Comparison of ENCODE assay signal across 8 mouse cellular contexts in genomic region chr1:36263833-36264488, GRCm38 (mm10). TPM values are rescaled to one million over a fixed set of nuclear protein-coding genes. Genes with fewer than 3 reads are reported as not detected.
DNase-seq lines count a peak whose midpoint lies in the region; ATAC-seq lines count a peak whose summit lies in the region.

No protein-coding gene starts in this region.

- peak overlapping the region; percentile 80 for H3K27ac ChIP-seq in heart, embryonic 15.5 days
- no peak overlapping the region for H3K27ac ChIP-seq in hindbrain, embryonic 10.5 days

- H3K4me3 ChIP-seq in heart, embryonic 15.5 days = no peak overlapping the region
- no peak overlapping the region for H3K4me3 ChIP-seq in hindbrain, embryonic 10.5 days

- peak; percentile 55 for DNase-seq in urinary bladder, postnatal 14 days (ENCODE audit: low spot score)
- DNase-seq in urinary bladder, postnatal 4 days (ENCODE audit: low spot score in 2 of 2) = no peak
- peak; percentile 71 to 80 for DNase-seq in kidney, postnatal 4 days
- peak; percentile 85 to 87 for DNase-seq in natural killer cell, adult 2 months (ENCODE audit: low spot score in 2 of 2)
- no peak for DNase-seq in cerebellum, adult 8-10 months
- no peak for DNase-seq in frontal cortex, postnatal 14 days (ENCODE audit: low spot score in 2 of 2)
- DNase-seq in hindbrain, embryonic 10.5 days (ENCODE audit: low spot score) = no peak

- peaks cover 1% of the 10 kb centered on the region for H3K4me1 ChIP-seq in heart, embryonic 15.5 days (replicated peaks)
- no peaks in the 10 kb centered on the region for H3K4me1 ChIP-seq in hindbrain, embryonic 10.5 days (replicated peaks)

- peak overlapping the region; percentile 33 for H3K4me2 ChIP-seq in heart, embryonic 15.5 days

- no peak; the same call in 1 of the 2 replicates for ATAC-seq in heart, embryonic 15.5 days (replicated peaks; ENCODE audit: insufficient number of reproducible peaks, insufficient read depth, low FRiP score, low read depth)

- H3K9me3 ChIP-seq in heart, embryonic 15.5 days (replicated peaks) = no peaks in the 10 kb centered on the region
- 0 out of 2 replicates have a peak, but pooled peaks cover 2% of the 10 kb centered on the region for H3K9me3 ChIP-seq in hindbrain, embryonic 10.5 days

- H3K9ac ChIP-seq in heart, embryonic 15.5 days = no peak overlapping the region

- WGBS in heart, embryonic 15.5 days = 39% methylated on average over 13 of the region's 13 CpGs
- WGBS in hindbrain, embryonic 10.5 days = 77% methylated on average over 13 of the region's 13 CpGs

- peaks cover 3% of the 10 kb centered on the region; the same call in 1 of the 2 replicates for H3K27me3 ChIP-seq in heart, embryonic 15.5 days
- H3K27me3 ChIP-seq in hindbrain, embryonic 10.5 days (ENCODE audit: insufficient read depth, poor library complexity, severe bottlenecking) = peaks cover 9% of the 10 kb centered on the region

- no peaks in the 10 kb centered on the region for H3K36me3 ChIP-seq in heart, embryonic 15.5 days
- no peaks in the 10 kb centered on the region for H3K36me3 ChIP-seq in hindbrain, embryonic 10.5 days

RNA-seq across cellular contexts. Expression of gene Neurl3, which starts 10.5 kb away (rescaled TPM):
- polyA plus RNA-seq in heart, embryonic 15.5 days (2015; fragmentation: Nextera tagmentation; extraction: Ambion mirVana) = 4.5 and 5.8 TPM in 2 replicates
- 0.30 and 0.31 TPM in 2 replicates for polyA plus RNA-seq in hindbrain, embryonic 10.5 days (2016; fragmentation: Nextera tagmentation; extraction: Ambion mirVana)

RNA-seq across cellular contexts. Expression of gene Uggt1, which starts 19.4 kb away (rescaled TPM):
- polyA plus RNA-seq in heart, embryonic 15.5 days (2015; fragmentation: Nextera tagmentation; extraction: Ambion mirVana) = 26.7 and 40.0 TPM in 2 replicates
- polyA plus RNA-seq in hindbrain, embryonic 10.5 days (2016; fragmentation: Nextera tagmentation; extraction: Ambion mirVana) = 51.7 and 54.0 TPM in 2 replicates

RNA-seq across cellular contexts. Expression of gene Arid5a, which starts 43.6 kb away (rescaled TPM):
- 13.1 and 19.4 TPM in 2 replicates for polyA plus RNA-seq in heart, embryonic 15.5 days (2015; fragmentation: Nextera tagmentation; extraction: Ambion mirVana)
- polyA plus RNA-seq in hindbrain, embryonic 10.5 days (2016; fragmentation: Nextera tagmentation; extraction: Ambion mirVana) = 2.0 and 3.5 TPM in 2 replicates

Comparison
In these comparisons a context has a peak if more than half of its experiments do, and no peak if none do; other contexts are left out.
1. DNase-seq: peak in urinary bladder, postnatal 14 days (single experiment), kidney, postnatal 4 days (2 of 2) and natural killer cell, adult 2 months (2 of 2); none in urinary bladder, postnatal 4 days (0 of 2), cerebellum, adult 8-10 months (single experiment), frontal cortex, postnatal 14 days (0 of 2) and hindbrain, embryonic 10.5 days (single experiment).